17 mouse cellular contexts compared by ENCODE assay signal in genomic region chr9:60921287-60921686, GRCm38 (mm10).
DNase-seq lines count a peak whose midpoint lies in the region; ATAC-seq and TF ChIP-seq lines count a peak whose summit lies in the region.
"Had no signal": no experiment of that assay in that cellular context is flagged by ENCODE, and none has a peak within 500 bp of the region (broad histone marks: within the 10 kb centered on the region; RNA-seq: fewer than 3 reads in every experiment).

No protein-coding gene starts in this region.

- 93% methylated on average over 4 of the region's 4 CpGs for WGBS in embryonic facial prominence, embryonic 10.5 days

- no peak overlapping the region for H3K9ac ChIP-seq in MEL (ENCODE audit: control insufficient read depth, low read depth, low read length, poor library complexity, severe bottlenecking)

- no peak overlapping the region for H3K4me3 ChIP-seq in MEL (ENCODE audit: control insufficient read depth in 1 of 2, insufficient read depth in 1 of 2, low read depth in 2 of 2, low read length in 2 of 2)
- no peak overlapping the region for H3K4me3 ChIP-seq in embryonic facial prominence, embryonic 10.5 days

- no peak for TF ChIP-seq CTCF in MEL (IDR thresholded peaks at IDR 0.05 in 2 of 3, conservative IDR thresholded peaks at IDR 0.05 in 1 of 3; ENCODE audit: control insufficient read depth in 1 of 3, insufficient read depth in 1 of 3, low read depth in 2 of 3, low read length in 3 of 3, poor library complexity in 1 of 3, severe bottlenecking in 1 of 3)

- peak; percentile 49 for DNase-seq in MEL (ENCODE audit: low read depth, low spot score)
- no peak for DNase-seq in embryonic facial prominence, embryonic 10.5 days (ENCODE audit: low spot score)
- DNase-seq in right cerebral cortex, postnatal 10 days (ENCODE audit: low spot score in 2 of 2), result no peak
- DNase-seq in spleen, postnatal 10 days (ENCODE audit: low spot score in 2 of 2), result no peak
- DNase-seq: adrenal gland, adult 8-10 months; adrenal gland, postnatal 10 days; B cell, adult 2 months; cerebellum, adult 11 months; cerebellum, adult 11-12 months; cerebellum, adult 18-20 months; cerebellum, adult 2 months had no signal

- no peaks in the 10 kb centered on the region for H3K79me2 ChIP-seq in MEL (ENCODE audit: control insufficient read depth, insufficient read depth, low read length, poor library complexity)

- peak; percentile 75 for ATAC-seq in megakaryocyte progenitor cell, adult 5-6 weeks (replicated peaks; ENCODE audit: poor library complexity)
- peak; percentile 60 for ATAC-seq in megakaryocyte-erythroid progenitor cell, adult 5-6 weeks (replicated peaks; ENCODE audit: low FRiP score, low TSS enrichment, poor library complexity, severe bottlenecking)
- ATAC-seq: activated CD4-positive, CD25-positive, alpha-beta regulatory T cell, adult 4 months; CD4-positive, CD25-positive, alpha-beta regulatory T cell, adult 4 months; Patski had no signal

- H3K4me1 ChIP-seq in MEL (ENCODE audit: control insufficient read depth in 1 of 2, insufficient read depth in 2 of 2, low read length in 2 of 2), result peaks cover 0 to 5% of the 10 kb centered on the region in 2 experiments; a peak in 3 of 4 replicates
- peaks cover 27% of the 10 kb centered on the region for H3K4me1 ChIP-seq in embryonic facial prominence, embryonic 10.5 days

- peaks cover 0 to 3% of the 10 kb centered on the region in 2 experiments; a peak in 1 of 4 replicates for H3K36me3 ChIP-seq in MEL (ENCODE audit: control insufficient read depth in 1 of 2, insufficient read depth in 2 of 2, low read length in 2 of 2)
- H3K36me3 ChIP-seq in embryonic facial prominence, embryonic 10.5 days (replicated peaks), result no peaks in the 10 kb centered on the region
- H3K36me3 ChIP-seq: G1E had no signal

- TF ChIP-seq RAD21 in MEL (IDR thresholded peaks at IDR 0.05; ENCODE audit: low read depth, low read length), result no peak

- TF ChIP-seq POLR2A in MEL (IDR thresholded peaks at IDR 0.05; ENCODE audit: control insufficient read depth in 1 of 2, insufficient read depth in 1 of 2, low read depth in 1 of 2, low read length in 2 of 2, poor library complexity in 1 of 2), result no peak

- H3K27ac ChIP-seq in MEL (ENCODE audit: control insufficient read depth, low read depth, low read length), result peak overlapping the region; percentile 41; the same call in 1 of the 2 replicates
- no peak overlapping the region for H3K27ac ChIP-seq in embryonic facial prominence, embryonic 10.5 days (replicated peaks)

- H3K27me3 ChIP-seq in MEL (ENCODE audit: control insufficient read depth in 1 of 2, insufficient read depth in 2 of 2, low read length in 2 of 2), result no peaks in the 10 kb centered on the region; a peak in 2 of 4 replicates
- H3K27me3 ChIP-seq in embryonic facial prominence, embryonic 10.5 days (replicated peaks; ENCODE audit: low read depth, poor library complexity, severe bottlenecking), result 0 out of 2 replicates have a peak, but pooled peaks cover 10% of the 10 kb centered on the region
- H3K27me3 ChIP-seq: Patski had no signal

- no peaks in the 10 kb centered on the region for H3K9me3 ChIP-seq in MEL (replicated peaks; ENCODE audit: insufficient read depth, low read length)
- H3K9me3 ChIP-seq in embryonic facial prominence, embryonic 10.5 days, result no peaks in the 10 kb centered on the region
- H3K9me3 ChIP-seq: G1E had no signal

- peak in 1 of 2 experiments; percentile 63; a peak in 2 of 4 replicates for TF ChIP-seq EP300 in MEL (IDR thresholded peaks at IDR 0.05; ENCODE audit: low read depth in 1 of 2, low read length in 2 of 2)

TF ChIP-seq in MEL, 35 proteins besides CTCF, POLR2A, EP300 and RAD21:
- TF ChIP-seq E2F4 (IDR thresholded peaks at IDR 0.05; ENCODE audit: borderline replicate concordance, low read depth, low read length), result no peak
- no peak for TF ChIP-seq USF2 (IDR thresholded peaks at IDR 0.05; ENCODE audit: borderline replicate concordance in 1 of 2, insufficient read depth in 1 of 2, low read depth in 1 of 2, low read length in 2 of 2)
- no peak for TF ChIP-seq SIN3A (IDR thresholded peaks at IDR 0.05; ENCODE audit: low read length)
- TF ChIP-seq UBTF (IDR thresholded peaks at IDR 0.05; ENCODE audit: borderline replicate concordance, insufficient read depth, low read depth, low read length), result no peak
- no peak; the same call in 1 of the 2 replicates for TF ChIP-seq MYB (IDR thresholded peaks at IDR 0.05; ENCODE audit: low read depth, low read length)
- TF ChIP-seq NRF1 (IDR thresholded peaks at IDR 0.05; ENCODE audit: insufficient read depth, low read depth, low read length, poor library complexity, severe bottlenecking), result no peak
- TF ChIP-seq CHD1 (IDR thresholded peaks at IDR 0.05; ENCODE audit: low read depth, low read length), result no peak
- no peak for TF ChIP-seq HCFC1 (IDR thresholded peaks at IDR 0.05; ENCODE audit: low read depth, low read length)
- TF ChIP-seq ZC3H11A (IDR thresholded peaks at IDR 0.05; ENCODE audit: low read depth, low read length), result no peak
- TF ChIP-seq MAX (IDR thresholded peaks at IDR 0.05; ENCODE audit: low read length), result no peak; the same call in 1 of the 2 replicates
- no peak for TF ChIP-seq JUND (IDR thresholded peaks at IDR 0.05; ENCODE audit: low read depth, low read length)
- TF ChIP-seq TAL1 (IDR thresholded peaks at IDR 0.05; ENCODE audit: low read length), result no peak
- TF ChIP-seq POLR2AphosphoS2 (IDR thresholded peaks at IDR 0.05; ENCODE audit: low read length), result no peak
- no peak for TF ChIP-seq ZNF384 (IDR thresholded peaks at IDR 0.05; ENCODE audit: low read depth, low read length)
- no peak for TF ChIP-seq MAZ (IDR thresholded peaks at IDR 0.05; ENCODE audit: low read depth, low read length)
- TF ChIP-seq KAT2A (conservative IDR thresholded peaks at IDR 0.05; ENCODE audit: low read depth, low read length), result no peak
- no peak for TF ChIP-seq MAFK (IDR thresholded peaks at IDR 0.05; ENCODE audit: borderline replicate concordance, low read depth, low read length)
